Mouse (Mus musculus): ENCODE data around the gene Rab40c.

Rab40c gene

GRCm38 (mm10) chr17:25945517-25946155 lies 26.1 kb upstream of the Rab40c start:
- no peak for DNase-seq

GRCm38 (mm10) chr17:25944366-25945163 lies 25.0 kb upstream of the Rab40c start, which contains the start of the genes Pigq and Nhlrc4:
Gene Pigq, minus strand, starts transcription at chr17:25944936.
Gene Nhlrc4, minus strand, starts transcription at chr17:25944961.
- no peak for DNase-seq

- DNase-seq, result no peak
These were observed 24.2 kb upstream of the Rab40c start for GRCm38 (mm10) chr17:25943769-25944168.

DNA sequence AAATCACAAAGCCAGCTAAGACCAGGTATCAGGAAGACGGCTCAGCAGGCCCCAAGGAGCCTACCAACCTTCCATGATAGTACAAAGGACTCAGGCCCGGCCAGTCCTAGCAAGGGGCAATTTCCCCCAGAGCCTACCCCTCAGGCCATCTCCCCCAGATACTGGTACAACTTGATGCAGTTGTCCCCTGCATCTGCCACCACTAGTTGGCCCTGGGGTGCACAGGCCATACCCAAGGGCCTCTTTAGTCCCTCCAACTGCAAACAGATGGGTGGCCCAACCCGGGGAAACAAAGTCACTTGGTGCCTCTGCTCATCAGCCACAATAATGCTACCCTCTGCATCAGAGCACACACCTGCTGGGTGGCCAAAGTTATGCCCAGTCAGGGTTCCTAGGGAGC lies 23.7 kb upstream of the Rab40c start:
- no peak for DNase-seq

DNA sequence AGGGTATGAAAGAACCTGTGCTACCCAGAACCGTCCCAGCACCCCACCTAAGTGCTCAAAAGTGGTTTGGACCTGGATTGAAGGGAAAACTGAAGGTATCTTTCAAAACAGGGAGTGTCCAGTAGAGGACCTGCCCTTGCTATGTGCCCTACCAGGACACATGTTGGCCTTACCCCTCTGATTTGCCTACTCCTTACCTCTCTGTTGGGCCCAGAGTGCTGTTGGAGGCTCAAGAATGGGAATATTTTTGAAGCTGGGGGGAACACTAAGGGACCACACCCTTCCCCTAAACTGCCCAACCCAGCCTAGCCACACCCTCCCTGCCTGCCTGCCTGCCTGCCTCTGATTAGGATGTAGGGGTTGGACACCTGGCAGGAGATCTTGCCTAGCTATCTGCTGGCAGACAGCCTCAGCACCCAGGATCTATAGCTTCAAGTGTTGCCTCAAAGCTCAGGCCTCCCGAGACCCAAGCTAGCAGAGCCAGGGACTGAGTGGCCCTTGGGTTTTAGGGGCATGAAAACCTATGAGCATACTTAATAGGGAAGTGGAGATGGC lies 23.1 kb upstream of the Rab40c start:
- no peak for DNase-seq

GRCm38 (mm10) chr17:25941511-25942241 lies 22.1 kb upstream of the Rab40c start:
- no peak for DNase-seq

GRCm38 (mm10) chr17:25934526-25934925 lies 15.0 kb upstream of the Rab40c start:
- DNase-seq, result no peak

DNA sequence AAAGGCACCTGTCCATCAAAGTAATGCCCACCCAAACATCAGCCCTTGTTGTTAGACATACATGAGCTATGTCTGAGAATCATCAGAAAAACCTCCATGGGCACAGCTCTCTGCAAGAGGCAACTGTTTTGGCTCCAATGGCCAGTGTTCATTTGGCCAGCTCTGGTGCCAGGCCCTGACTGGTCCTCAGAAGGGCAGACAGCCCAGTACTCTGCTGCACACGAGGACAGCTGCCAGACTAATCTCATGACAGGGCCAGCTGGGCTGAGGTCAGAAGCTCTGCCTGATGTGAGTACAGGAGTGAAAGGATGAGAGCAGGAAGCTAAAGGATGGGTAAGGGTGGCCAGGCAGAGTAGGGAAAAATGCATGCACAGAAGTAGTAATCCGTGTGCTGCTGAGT lies 5.8 kb upstream of the Rab40c start:
- peak; percentile 89 for DNase-seq

- DNase-seq, result no peak
These were observed 2.6 kb upstream of the Rab40c start for GRCm38 (mm10) chr17:25922120-25922519.

- DNase-seq, result peak; percentile 100
These were observed 487 bp upstream of the Rab40c start for GRCm38 (mm10) chr17:25919786-25920642.

DNA sequence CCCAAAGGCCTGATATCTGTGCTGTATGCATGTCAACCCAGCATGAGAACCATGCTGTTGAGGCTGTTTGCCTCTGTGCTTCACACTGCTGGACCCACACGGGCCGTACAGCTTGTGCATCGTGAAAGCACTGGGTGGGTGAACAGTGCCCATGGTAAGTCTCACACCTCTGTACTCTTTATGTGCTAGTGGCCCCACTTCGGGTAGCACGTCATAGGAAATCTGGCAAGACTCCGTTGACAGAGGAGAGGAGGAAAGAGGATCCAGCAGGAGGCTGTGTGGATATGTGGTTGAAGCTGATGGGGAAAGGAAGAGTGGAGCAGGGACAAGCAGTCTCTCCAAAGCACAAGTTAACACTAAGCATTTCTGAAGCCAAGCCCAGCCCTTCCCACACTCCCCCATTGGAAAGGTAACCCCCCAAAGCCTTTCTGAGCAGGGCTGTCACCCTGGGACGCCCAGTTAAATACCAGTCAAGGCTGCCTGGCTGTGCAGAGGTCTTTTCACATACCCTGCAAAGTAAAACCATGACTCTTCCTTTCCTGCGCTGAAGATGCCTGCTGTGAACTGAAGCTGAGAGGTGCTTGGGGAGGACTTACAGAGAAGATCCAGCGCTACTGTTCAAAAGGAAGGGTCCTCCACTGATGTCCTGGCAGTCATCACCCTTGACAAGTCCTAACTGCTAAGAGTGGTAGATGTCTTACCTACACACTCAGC lies 1.3 kb downstream of the Rab40c start:
- no peak for DNase-seq

- DNase-seq, result no peak
These were observed 2.4 kb downstream of the Rab40c start for GRCm38 (mm10) chr17:25916931-25917647.

DNA sequence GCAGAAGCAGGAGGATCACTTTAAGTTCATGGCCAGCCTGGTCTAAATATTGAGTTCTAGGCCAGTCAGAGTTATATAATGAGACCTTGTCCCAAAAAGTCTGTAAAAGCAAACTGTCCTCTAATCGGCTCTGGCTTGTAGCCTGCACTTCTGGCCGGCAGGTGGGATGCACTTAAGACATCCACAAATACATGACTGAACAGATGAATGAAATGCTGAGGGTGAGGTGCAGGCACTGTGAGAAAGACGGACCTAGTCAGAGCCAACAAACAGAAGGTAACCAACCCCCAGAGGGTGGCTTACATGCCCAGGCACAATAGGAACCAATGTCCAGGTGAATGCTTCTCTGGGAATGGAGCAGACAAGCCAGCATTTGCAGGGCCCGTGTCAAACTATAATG lies 5.2 kb downstream of the Rab40c start:
- DNase-seq, result no peak

DNA sequence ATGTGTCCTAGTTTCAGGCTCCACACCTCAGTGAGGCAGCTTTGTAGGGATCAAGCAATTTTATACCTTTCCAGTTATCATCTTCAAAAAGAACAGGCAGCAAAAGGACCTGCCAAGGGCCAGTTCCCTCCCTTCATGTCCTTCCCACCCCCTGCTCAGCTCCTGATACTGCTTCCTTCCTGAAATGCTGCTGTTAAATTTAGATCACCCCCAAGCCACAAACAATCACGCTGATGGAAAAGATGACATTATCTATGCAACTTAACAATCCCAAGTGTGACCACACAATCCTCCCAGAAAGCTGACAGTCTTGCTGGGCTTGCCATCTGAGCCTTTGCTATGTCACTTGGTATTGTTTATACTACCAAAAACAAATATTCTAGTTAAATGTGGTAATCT lies 5.7 kb downstream of the Rab40c start:
- DNase-seq, result no peak

GRCm38 (mm10) chr17:25913186-25913876 lies 6.2 kb downstream of the Rab40c start:
- DNase-seq, result peak; percentile 89

GRCm38 (mm10) chr17:25911816-25912215 lies 7.7 kb downstream of the Rab40c start:
- DNase-seq, result peak; percentile 35

DNA sequence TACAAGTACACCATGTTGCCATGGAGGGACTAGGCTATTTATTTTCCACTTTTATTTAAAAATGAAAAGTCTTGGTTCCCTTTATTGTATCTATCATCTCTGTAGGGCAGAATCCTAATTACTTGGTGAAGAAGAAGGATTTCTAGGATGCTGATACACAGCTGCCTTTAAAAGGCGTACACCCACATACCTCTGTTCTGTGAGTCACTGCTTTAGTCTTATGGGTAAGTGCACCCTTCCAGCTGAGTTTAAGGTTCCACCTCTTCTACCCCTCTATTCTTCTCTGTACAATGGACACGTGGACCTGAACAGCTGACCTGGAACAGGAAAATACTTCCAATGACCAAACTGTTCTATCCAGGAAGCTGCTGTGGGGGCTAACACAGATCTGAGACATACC lies 11.9 kb downstream of the Rab40c start:
- DNase-seq, result no peak

- no peak for DNase-seq
These were observed 16.5 kb downstream of the Rab40c start for GRCm38 (mm10) chr17:25903061-25903460.

DNA sequence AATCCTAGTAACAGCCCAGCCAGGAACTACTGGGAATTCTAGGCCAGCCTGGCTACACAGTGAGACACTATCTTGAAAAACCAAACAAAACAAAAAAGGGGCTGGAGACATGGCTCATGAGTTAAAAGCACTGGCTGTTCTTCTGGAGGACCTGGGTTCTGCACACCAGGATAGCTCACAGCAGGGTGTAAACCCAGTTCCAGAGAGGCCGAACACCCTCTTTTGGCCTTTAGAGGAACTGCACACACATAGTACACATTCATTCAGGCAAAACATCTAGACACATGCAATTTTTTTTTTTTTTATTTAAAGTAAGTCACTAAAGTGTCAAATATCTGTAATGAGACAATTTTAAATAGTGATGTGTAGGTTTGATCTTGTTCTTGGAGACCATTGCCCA lies 19.3 kb downstream of the Rab40c start:
- DNase-seq, result no peak

- no peak for DNase-seq
These were observed 23.6 kb downstream of the Rab40c start for GRCm38 (mm10) chr17:25895891-25896290.
